Mouse (Mus musculus) stomach, postnatal 0 days (tissue): ENCODE data around the gene Dut. TPM values are rescaled to one million over a fixed set of nuclear protein-coding genes. Genes with fewer than 3 reads are reported as not detected.

Experiments used
- ATAC-seq: fragments of 200-750 bp; cut with Nextera tagmentation; 2 replicates; pipeline ENCODE4 v1.8.0; 2017; ENCODE audit not compliant: low FRiP score, low TSS enrichment
- DNase-seq: peaks from one replicate; pipeline ENCODE4 v3.0.0-alpha.2; 2016; ENCODE audit warnings: low spot score
- H3K27ac ChIP-seq: fragments of 300-500 bp; sonication (generic); replicated peaks from 2 replicates; pipeline ENCODE4 v1.5.1; 2014; ENCODE audit warnings: mild to moderate bottlenecking, control low read depth
- H3K27me3 ChIP-seq: fragments of 300-500 bp; sonication (generic); 2 replicates; pipeline ENCODE4 v1.6.1; 2014; ENCODE audit warnings: low read length; ENCODE audit not compliant: control insufficient read depth, insufficient read depth
- H3K36me3 ChIP-seq: fragments of 300-500 bp; sonication (generic); 2 replicates; pipeline ENCODE4 v1.6.1; 2014; ENCODE audit warnings: low read length, mixed read lengths; ENCODE audit not compliant: control insufficient read depth, insufficient read depth
- H3K4me1 ChIP-seq: fragments of 300-500 bp; sonication (generic); replicated peaks from 2 replicates; pipeline ENCODE4 v1.6.1; 2014; ENCODE audit warnings: antibody characterized with exemption; ENCODE audit not compliant: control insufficient read depth, insufficient read depth
- H3K4me2 ChIP-seq: fragments of 300-500 bp; sonication (generic); replicated peaks from 2 replicates; pipeline ENCODE4 v1.6.1; 2014; ENCODE audit warnings: low read depth, mild to moderate bottlenecking, control low read depth, moderate library complexity
- H3K4me3 ChIP-seq: fragments of 300-500 bp; sonication (generic); 2 replicates; pipeline ENCODE4 v1.5.1; 2014; ENCODE audit warnings: low read depth, low read length, control low read depth
- H3K9ac ChIP-seq: fragments of 300-500 bp; sonication (generic); 2 replicates; pipeline ENCODE4 v1.6.1; 2014; ENCODE audit warnings: mild to moderate bottlenecking, low read length, control low read depth, mixed read lengths
- H3K9me3 ChIP-seq: fragments of 300-500 bp; sonication (generic); 2 replicates; pipeline ENCODE4 v1.6.1; 2016; ENCODE audit warnings: low read length; ENCODE audit not compliant: control insufficient read depth
- CTCF ChIP-seq: IDR thresholded peaks from 2 replicates; pipeline ENCODE4 v1.5.1; 2016; ENCODE audit warnings: antibody characterized with exemption, low read depth, mild to moderate bottlenecking, moderate library complexity
- EP300 ChIP-seq: optimal IDR thresholded peaks from 2 replicates; pipeline ENCODE3; 2016; ENCODE audit warnings: antibody characterized with exemption
- WGBS: fragments of 180-500 bp; shearing (Covaris S2); extraction: QIAGEN DNeasy Blood & Tissue Kit; methylation state at CpG from one replicate; pipeline ENCODE4 v1.1.7; 2014; 5-methylcytosine and 5-hydroxymethylcytosine counted together
- polyA plus RNA-seq: library from polyadenylated mRNA; unstranded; fragments of >200 nt; fragmentation: Nextera tagmentation; extraction: Ambion mirVana; gene quantifications from 2 replicates; pipeline ENCODE4 v1.2.1, GENCODE M21; 2015

Gene Dut
- polyA plus RNA-seq, 1 experiment from 2014 or later, result 53.5 TPM

DNA sequence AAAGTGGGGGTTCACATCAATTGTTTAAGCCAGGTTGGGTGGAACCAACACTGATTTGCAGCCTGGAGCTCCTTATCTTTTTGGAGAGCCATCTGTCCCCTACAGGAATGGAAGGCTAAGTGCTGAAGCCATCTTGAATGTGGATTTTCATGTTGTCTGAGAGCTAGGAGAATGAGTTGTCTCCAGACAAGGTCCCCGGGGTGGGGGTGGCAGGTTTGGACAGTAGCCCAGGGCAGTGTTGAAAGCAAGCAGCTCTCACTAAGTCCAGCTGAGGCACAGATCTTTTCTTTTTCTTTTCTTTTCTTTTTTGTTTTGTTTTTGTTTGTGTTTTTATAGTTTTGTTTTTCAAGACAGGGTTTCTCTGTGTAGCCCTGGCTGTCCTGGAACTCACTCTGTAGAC, 44.1 kb downstream of the Dut start:
- H3K9ac ChIP-seq, result no peak overlapping the region
- H3K4me3 ChIP-seq, result no peak overlapping the region
- 84% methylated on average over 1 of the region's 1 CpGs for WGBS
- ATAC-seq, result no peak
- no peak overlapping the region for H3K4me2 ChIP-seq
- no peaks in the 10 kb centered on the region for H3K27me3 ChIP-seq
- H3K9me3 ChIP-seq, result no peaks in the 10 kb centered on the region
- TF ChIP-seq CTCF (no peak), EP300 (no peak)
- DNase-seq, result no peak
- no peaks in the 10 kb centered on the region for H3K36me3 ChIP-seq
- H3K4me1 ChIP-seq, result no peaks in the 10 kb centered on the region
- H3K27ac ChIP-seq, result no peak overlapping the region

DNA sequence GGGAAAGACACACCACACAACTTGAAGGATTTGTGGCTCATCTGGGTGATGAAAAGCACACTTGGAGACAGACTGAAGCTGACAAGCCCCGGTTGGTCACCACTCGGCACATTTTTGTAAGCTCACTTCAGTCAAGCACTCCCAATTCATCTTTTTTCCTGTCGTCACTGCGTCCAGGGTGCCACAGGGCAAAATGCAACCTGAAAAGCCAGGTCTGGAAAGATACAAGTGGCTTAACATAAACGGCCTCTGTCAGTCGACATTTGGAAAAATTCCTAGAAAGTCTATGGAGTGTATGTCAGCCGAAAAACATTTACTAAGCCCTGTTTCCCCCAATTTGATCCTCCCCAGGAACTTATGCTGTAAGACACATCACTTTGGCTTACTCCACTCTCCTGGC, 45.6 kb downstream of the Dut start:
- DNase-seq (no peak), ATAC-seq (no peak)
- no peak overlapping the region for H3K9ac ChIP-seq
- TF ChIP-seq CTCF (no peak), EP300 (no peak)
- no peaks in the 10 kb centered on the region for H3K9me3 ChIP-seq
- no peak overlapping the region for H3K27ac ChIP-seq
- no peaks in the 10 kb centered on the region for H3K27me3 ChIP-seq
- no peaks in the 10 kb centered on the region for H3K4me1 ChIP-seq
- no peak overlapping the region for H3K4me2 ChIP-seq
- no peak overlapping the region for H3K4me3 ChIP-seq
- no peaks in the 10 kb centered on the region for H3K36me3 ChIP-seq
- 54% methylated on average over 7 of the region's 7 CpGs for WGBS

DNA sequence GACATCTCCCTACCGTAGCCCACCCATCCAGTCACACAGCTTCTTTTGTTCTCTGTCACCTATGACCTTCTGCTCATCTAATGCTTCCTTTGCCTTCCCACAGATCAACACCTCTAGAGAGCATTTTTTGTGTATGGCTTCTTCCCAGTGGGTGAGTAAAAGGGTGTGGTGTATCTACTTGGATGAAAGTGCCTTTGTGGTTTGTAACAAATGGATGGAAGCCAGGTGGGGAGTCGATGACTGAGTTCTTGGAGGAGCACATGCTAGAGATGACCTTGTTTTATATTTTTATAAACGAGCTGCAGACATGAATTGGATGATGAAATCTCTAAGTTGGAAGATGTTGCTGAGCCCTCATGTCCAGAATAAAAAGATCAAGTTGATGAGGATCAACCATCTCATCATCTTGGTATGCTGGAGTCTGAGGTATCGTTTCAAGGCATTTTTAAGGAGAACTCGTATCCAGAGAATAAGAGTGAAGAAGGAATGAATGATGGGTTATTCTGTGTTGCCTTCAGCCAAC, 47.0 kb downstream of the Dut start:
- Histone ChIP-seq H3K4me1 (no peaks in the 10 kb centered on the region), H3K9me3 (no peaks in the 10 kb centered on the region), H3K9ac (no peak overlapping the region), H3K36me3 (no peaks in the 10 kb centered on the region), H3K27ac (no peak overlapping the region), H3K27me3 (no peaks in the 10 kb centered on the region), H3K4me3 (no peak overlapping the region), H3K4me2 (no peak overlapping the region)
- 66% methylated on average over 5 of the region's 5 CpGs for WGBS
- no peak for DNase-seq
- TF ChIP-seq EP300, result no peak
- TF ChIP-seq CTCF, result no peak
- peak; percentile 38; the same call in 1 of the 2 replicates for ATAC-seq

DNA sequence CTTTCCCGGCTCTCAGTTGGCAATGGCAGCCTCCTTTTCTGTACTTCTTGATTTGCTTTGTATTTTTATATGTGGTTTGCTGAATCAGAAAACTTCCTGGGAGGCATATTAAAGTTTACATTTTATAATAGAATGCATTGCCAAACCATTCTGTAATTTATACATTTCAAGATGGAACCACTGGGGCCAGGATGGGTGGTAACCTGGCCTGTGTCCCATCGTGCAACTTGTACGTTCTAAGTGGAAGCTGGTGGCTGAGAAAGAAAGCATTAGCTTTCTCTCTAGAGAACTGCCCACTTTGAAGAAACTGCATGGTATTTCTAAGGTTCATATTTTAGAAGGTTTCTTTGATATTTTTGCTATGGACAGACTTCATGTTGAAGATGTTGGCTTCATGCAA, 48.5 kb downstream of the Dut start:
- Histone ChIP-seq H3K4me1 (no peaks in the 10 kb centered on the region), H3K4me2 (no peak overlapping the region), H3K27ac (no peak overlapping the region), H3K9me3 (no peaks in the 10 kb centered on the region), H3K36me3 (no peaks in the 10 kb centered on the region), H3K9ac (no peak overlapping the region), H3K27me3 (no peaks in the 10 kb centered on the region), H3K4me3 (no peak overlapping the region)
- no peak for ATAC-seq
- WGBS, result 45% methylated on average over 3 of the region's 3 CpGs
- no peak for DNase-seq
- TF ChIP-seq EP300, result no peak
- TF ChIP-seq CTCF, result no peak

DNA sequence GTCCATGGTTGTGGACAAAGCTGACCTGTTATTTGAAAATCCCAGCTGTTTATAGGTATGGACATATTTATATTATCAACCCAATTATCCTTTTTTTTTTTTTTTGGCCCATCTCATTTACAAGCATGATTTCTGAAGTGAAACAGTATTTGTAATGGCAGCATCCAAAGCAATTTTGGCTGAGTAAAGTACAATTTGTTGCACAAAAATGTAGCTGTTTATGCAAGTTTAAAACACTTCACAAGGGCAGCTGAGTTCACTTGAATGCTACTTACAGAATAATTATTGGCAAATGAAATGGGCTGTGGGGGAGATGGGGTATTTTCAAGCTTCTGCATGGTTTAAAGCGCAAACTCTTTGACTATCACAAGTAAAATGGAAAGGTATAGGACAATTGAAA, 51.9 kb downstream of the Dut start:
- no peak overlapping the region for H3K9ac ChIP-seq
- TF ChIP-seq EP300 (no peak), CTCF (no peak)
- H3K4me2 ChIP-seq, result no peak overlapping the region
- no peaks in the 10 kb centered on the region for H3K9me3 ChIP-seq
- H3K27me3 ChIP-seq, result no peaks in the 10 kb centered on the region
- no peak overlapping the region for H3K27ac ChIP-seq
- 89% methylated on average over 1 of the region's 1 CpGs for WGBS
- H3K4me3 ChIP-seq, result no peak overlapping the region
- H3K4me1 ChIP-seq, result no peaks in the 10 kb centered on the region
- ATAC-seq (no peak), DNase-seq (no peak)
- H3K36me3 ChIP-seq, result 0 out of 2 replicates have a peak, but pooled peaks cover 2% of the 10 kb centered on the region

DNA sequence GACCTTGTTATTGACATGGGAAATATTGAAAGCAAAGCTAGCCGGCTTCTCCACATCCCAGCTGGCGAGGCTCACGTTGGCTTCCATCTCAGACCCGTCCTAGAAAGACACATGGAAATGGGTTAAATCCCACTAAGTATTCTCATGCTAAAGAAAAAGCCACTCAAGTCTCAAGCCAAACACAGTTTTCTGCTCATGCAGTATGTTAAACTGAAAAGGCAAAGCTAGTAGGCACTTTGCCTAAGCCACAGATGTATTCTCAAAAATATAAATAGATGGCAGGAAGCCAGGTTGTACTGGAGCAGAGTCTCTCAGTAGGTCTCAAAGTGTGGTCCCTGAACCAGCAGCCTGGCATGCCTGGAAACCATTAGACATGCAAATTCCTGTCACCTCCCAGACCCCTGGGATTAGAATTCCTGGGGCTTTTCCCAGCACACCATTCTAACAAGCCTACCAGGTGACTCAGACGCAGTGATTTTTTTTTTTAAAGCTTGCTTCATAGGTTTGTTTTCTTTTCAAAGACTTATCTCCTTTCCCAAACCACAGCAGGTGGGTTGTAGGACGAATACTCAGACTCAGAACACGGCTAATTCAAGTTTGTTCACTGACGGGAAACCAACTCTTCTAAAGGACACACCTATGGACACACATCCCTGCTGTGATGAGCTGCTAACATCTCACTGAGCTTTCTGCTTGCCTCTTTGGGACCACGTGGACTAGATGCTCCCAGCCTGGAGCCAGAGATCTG, 55.1 kb downstream of the Dut start:
- Histone ChIP-seq H3K4me2 (no peak overlapping the region), H3K27me3 (no peaks in the 10 kb centered on the region), H3K36me3 (0 out of 2 replicates have a peak, but pooled peaks cover 2% of the 10 kb centered on the region), H3K4me1 (no peaks in the 10 kb centered on the region), H3K9me3 (no peaks in the 10 kb centered on the region), H3K9ac (no peak overlapping the region), H3K27ac (no peak overlapping the region), H3K4me3 (no peak overlapping the region)
- no peak for TF ChIP-seq EP300
- no peak for TF ChIP-seq CTCF
- ATAC-seq (no peak), DNase-seq (no peak)
- 54% methylated on average over 9 of the region's 9 CpGs for WGBS
